Comparison of ENCODE assay signal across 9 mouse cellular contexts in genomic region chr19:57152357-57152756, GRCm38 (mm10).
DNase-seq lines count a peak whose midpoint lies in the region; ATAC-seq and TF ChIP-seq lines count a peak whose summit lies in the region.
"Had no signal": no experiment of that assay in that cellular context is flagged by ENCODE, and none has a peak within 500 bp of the region (broad histone marks: within the 10 kb centered on the region; RNA-seq: fewer than 3 reads in every experiment).

No protein-coding gene starts in this region.

- no peaks in the 10 kb centered on the region for H3K27me3 ChIP-seq in midbrain, embryonic 13.5 days
- H3K27me3 ChIP-seq in midbrain, embryonic 16.5 days (ENCODE audit: control insufficient read depth, insufficient read depth, low read depth, low read length), result no peaks in the 10 kb centered on the region
- H3K27me3 ChIP-seq in midbrain, postnatal 0 days (ENCODE audit: insufficient read depth, low read length), result no peaks in the 10 kb centered on the region
- H3K27me3 ChIP-seq: midbrain, embryonic 12.5 days had no signal

- H3K4me3 ChIP-seq in midbrain, embryonic 13.5 days (replicated peaks), result no peak overlapping the region
- H3K4me3 ChIP-seq in midbrain, embryonic 16.5 days (ENCODE audit: low read depth, low read length), result no peak overlapping the region
- H3K4me3 ChIP-seq in midbrain, postnatal 0 days (ENCODE audit: low read depth, low read length), result no peak overlapping the region
- H3K4me3 ChIP-seq: midbrain, embryonic 12.5 days had no signal

- TF ChIP-seq CTCF in midbrain, postnatal 0 days (IDR thresholded peaks at IDR 0.05), result no peak

- H3K9ac ChIP-seq in midbrain, embryonic 13.5 days (replicated peaks), result no peak overlapping the region
- no peak overlapping the region for H3K9ac ChIP-seq in midbrain, embryonic 16.5 days (ENCODE audit: low read depth, low read length)
- no peak overlapping the region for H3K9ac ChIP-seq in midbrain, postnatal 0 days (replicated peaks; ENCODE audit: low read length, poor library complexity, severe bottlenecking)
- H3K9ac ChIP-seq: midbrain, embryonic 12.5 days had no signal

- intact Hi-C loops in gastrocnemius, postnatal 14 days (cut with DNase I; ENCODE audit: low total_unique reads), result no loop called here

- WGBS in midbrain, embryonic 13.5 days, result 52% methylated on average over 9 of the region's 9 CpGs
- 35% methylated on average over 9 of the region's 9 CpGs for WGBS in midbrain, embryonic 16.5 days
- 37% methylated on average over 9 of the region's 9 CpGs for WGBS in midbrain, postnatal 0 days

- H3K36me3 ChIP-seq in midbrain, embryonic 13.5 days, result no peaks in the 10 kb centered on the region
- no peaks in the 10 kb centered on the region for H3K36me3 ChIP-seq in midbrain, embryonic 16.5 days (ENCODE audit: control insufficient read depth, insufficient read depth, low read length)
- peaks cover 13% of the 10 kb centered on the region; the same call in 1 of the 2 replicates for H3K36me3 ChIP-seq in midbrain, postnatal 0 days (ENCODE audit: insufficient read depth, low read length)
- H3K36me3 ChIP-seq: midbrain, embryonic 12.5 days had no signal

- no peaks in the 10 kb centered on the region for H3K9me3 ChIP-seq in midbrain, embryonic 13.5 days
- H3K9me3 ChIP-seq in midbrain, embryonic 16.5 days (replicated peaks; ENCODE audit: control insufficient read depth, low read length, poor library complexity, severe bottlenecking), result no peaks in the 10 kb centered on the region
- H3K9me3 ChIP-seq in midbrain, postnatal 0 days (ENCODE audit: low read length), result no peaks in the 10 kb centered on the region
- H3K9me3 ChIP-seq: midbrain, embryonic 12.5 days had no signal

- H3K27ac ChIP-seq in midbrain, embryonic 13.5 days, result 0 out of 2 replicates have a peak overlapping the region, but pooled peaks have one; percentile 11
- no peak overlapping the region for H3K27ac ChIP-seq in midbrain, embryonic 16.5 days (ENCODE audit: low read length)
- H3K27ac ChIP-seq in midbrain, postnatal 0 days (ENCODE audit: low read depth, low read length), result no peak overlapping the region
- H3K27ac ChIP-seq: midbrain, embryonic 12.5 days had no signal

- peak; percentile 93 for DNase-seq in cerebellum, adult 11-12 months
- DNase-seq in gastrocnemius, postnatal 14 days, result peak; percentile 26
- DNase-seq in kidney, postnatal 10 days, result peak; percentile 68
- peak; percentile 84 for DNase-seq in midbrain, postnatal 0 days (ENCODE audit: low spot score)
- no peak for DNase-seq in embryo, embryonic 11 days
- no peak for DNase-seq in urinary bladder, postnatal 10 days (ENCODE audit: low spot score)

- peak; percentile 37; the same call in 1 of the 2 replicates for ATAC-seq in midbrain, embryonic 13.5 days
- no peak; the same call in 1 of the 2 replicates for ATAC-seq in midbrain, embryonic 16.5 days
- ATAC-seq in midbrain, postnatal 0 days (ENCODE audit: low FRiP score), result no peak

- peaks cover 9% of the 10 kb centered on the region for H3K4me1 ChIP-seq in midbrain, embryonic 13.5 days (replicated peaks)
- peaks cover 6% of the 10 kb centered on the region for H3K4me1 ChIP-seq in midbrain, embryonic 16.5 days (ENCODE audit: control insufficient read depth, insufficient read depth, low read length)
- 0 out of 2 replicates have a peak, but pooled peaks cover 6% of the 10 kb centered on the region for H3K4me1 ChIP-seq in midbrain, postnatal 0 days (ENCODE audit: insufficient read depth, low read length)
- H3K4me1 ChIP-seq: midbrain, embryonic 12.5 days had no signal

- H3K4me2 ChIP-seq in midbrain, embryonic 13.5 days (replicated peaks), result no peak overlapping the region
- H3K4me2 ChIP-seq in midbrain, embryonic 16.5 days (ENCODE audit: low read length), result no peak overlapping the region
- H3K4me2 ChIP-seq in midbrain, postnatal 0 days (ENCODE audit: low read depth, low read length, poor library complexity, severe bottlenecking), result no peak overlapping the region
- H3K4me2 ChIP-seq: midbrain, embryonic 12.5 days had no signal

Comparison
In these comparisons a context has a peak if more than half of its experiments do, and no peak if none do; other contexts are left out.
1. DNase-seq: peak in cerebellum, adult 11-12 months (single experiment), gastrocnemius, postnatal 14 days (single experiment), kidney, postnatal 10 days (single experiment) and midbrain, postnatal 0 days (single experiment); none in embryo, embryonic 11 days (single experiment) and urinary bladder, postnatal 10 days (single experiment).